Mouse (Mus musculus) forebrain, embryonic 16.5 days (tissue): ENCODE measurements around the gene Fntb. TPM values are rescaled to one million over a fixed set of nuclear protein-coding genes. Genes with fewer than 3 reads are reported as not detected.
"Not testable (repeated sequence)": the region's sequence is repeated elsewhere in the genome, so short reads cannot be mapped to it uniquely, and the experiment has no call there.

Experiments
- ATAC-seq: fragments of 200-750 bp; cut with Nextera tagmentation; 2 replicates; pipeline ENCODE4 v1.8.0; 2017; ENCODE audit warnings: mild to moderate bottlenecking, moderate library complexity
- H3K27ac ChIP-seq: fragments of 300-500 bp; sonication (generic); 2 replicates; pipeline ENCODE4 v1.5.1; 2014; ENCODE audit warnings: low read length, control low read depth
- H3K27me3 ChIP-seq: fragments of 300-500 bp; sonication (generic); replicated peaks from 2 replicates; pipeline ENCODE4 v1.6.1; 2014; ENCODE audit warnings: low read length; ENCODE audit not compliant: control insufficient read depth, insufficient read depth
- H3K36me3 ChIP-seq: fragments of 300-500 bp; sonication (generic); 2 replicates; pipeline ENCODE4 v1.6.1; 2014; ENCODE audit not compliant: control insufficient read depth, insufficient read depth
- H3K4me1 ChIP-seq: fragments of 300-500 bp; sonication (generic); replicated peaks from 2 replicates; pipeline ENCODE4 v1.6.1; 2014; ENCODE audit warnings: low read length; ENCODE audit not compliant: control insufficient read depth, insufficient read depth
- H3K4me2 ChIP-seq: fragments of 300-500 bp; sonication (generic); 2 replicates; pipeline ENCODE4 v1.6.1; 2014; ENCODE audit warnings: mild to moderate bottlenecking, low read length, control low read depth
- H3K4me3 ChIP-seq: fragments of 300-500 bp; sonication (generic); replicated peaks from 2 replicates; pipeline ENCODE4 v1.5.1; 2014; ENCODE audit warnings: mild to moderate bottlenecking, low read length, control low read depth
- H3K9ac ChIP-seq: fragments of 300-500 bp; sonication (generic); replicated peaks from 2 replicates; pipeline ENCODE4 v1.6.1; 2014; ENCODE audit warnings: low read depth, low read length, control low read depth
- H3K9me3 ChIP-seq: fragments of 300-500 bp; sonication (generic); 2 replicates; pipeline ENCODE4 v1.6.1; 2016; ENCODE audit warnings: low read length; ENCODE audit not compliant: control insufficient read depth
- WGBS: fragments of 180-500 bp; shearing (Covaris S2); extraction: QIAGEN DNeasy Blood & Tissue Kit; methylation state at CpG from one replicate; pipeline ENCODE4 v1.1.7; 2014; 5-methylcytosine and 5-hydroxymethylcytosine counted together
- polyA plus RNA-seq: library from polyadenylated mRNA; unstranded; fragments of >200 nt; fragmentation: Nextera tagmentation; extraction: Ambion mirVana; gene quantifications from 2 replicates; pipeline ENCODE4 v1.2.1, GENCODE M21; 2015

The Fntb gene
- polyA plus RNA-seq, 1 experiment from 2014 or later: 38.0 TPM

- 88% methylated on average over 15 of the region's 15 CpGs for WGBS
- Histone ChIP-seq H3K27ac (no peak overlapping the region), H3K9ac (no peak overlapping the region), H3K36me3 (no peaks in the 10 kb centered on the region), H3K4me3 (no peak overlapping the region), H3K4me1 (no peaks in the 10 kb centered on the region), H3K27me3 (no peaks in the 10 kb centered on the region), H3K9me3 (no peaks in the 10 kb centered on the region), H3K4me2 (no peak overlapping the region)
- no peak for ATAC-seq
These were observed 79.1 kb downstream of the Fntb start for GRCm38 (mm10) chr12:76844346-76845061.

DNA sequence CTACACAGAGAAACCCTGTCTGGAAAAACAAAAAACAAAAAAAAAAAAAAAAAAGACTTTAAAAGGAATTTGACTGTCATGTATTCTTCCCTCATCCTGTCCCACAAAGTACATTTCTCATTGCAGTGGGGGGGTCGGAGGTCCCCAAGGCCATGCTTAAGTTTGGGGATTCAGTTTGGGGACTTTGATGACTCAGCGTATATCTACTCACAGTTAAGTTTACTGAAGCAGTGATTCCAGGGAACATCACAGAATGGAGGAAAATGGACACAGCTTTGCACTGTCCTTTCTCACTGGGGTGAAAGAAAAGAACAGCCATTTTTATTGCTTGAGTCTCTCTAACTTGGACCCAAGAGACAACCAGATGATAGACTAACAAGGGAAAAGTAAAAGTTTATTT is 87.0 kb downstream of the Fntb start:
- Histone ChIP-seq H3K27ac (no peak overlapping the region), H3K9me3 (no peaks in the 10 kb centered on the region), H3K27me3 (no peaks in the 10 kb centered on the region), H3K4me1 (no peaks in the 10 kb centered on the region), H3K9ac (no peak overlapping the region), H3K4me2 (no peak overlapping the region), H3K4me3 (no peak overlapping the region), H3K36me3 (no peaks in the 10 kb centered on the region)
- 94% methylated on average over 2 of the region's 2 CpGs for WGBS
- ATAC-seq: no peak

GRCm38 (mm10) chr12:76853378-76854142 is 88.2 kb downstream of the Fntb start:
- no peak overlapping the region for H3K4me2 ChIP-seq
- no peaks in the 10 kb centered on the region for H3K36me3 ChIP-seq
- no peak for ATAC-seq
- H3K9ac ChIP-seq: no peak overlapping the region
- H3K4me3 ChIP-seq: no peak overlapping the region
- no peaks in the 10 kb centered on the region for H3K27me3 ChIP-seq
- H3K9me3 ChIP-seq: no peaks in the 10 kb centered on the region
- H3K4me1 ChIP-seq: no peaks in the 10 kb centered on the region
- H3K27ac ChIP-seq: no peak overlapping the region
- WGBS: 86% methylated on average over 1 of the region's 1 CpGs

GRCm38 (mm10) chr12:76857087-76857486 is 91.7 kb downstream of the Fntb start:
- no peaks in the 10 kb centered on the region for H3K9me3 ChIP-seq
- H3K36me3 ChIP-seq: no peaks in the 10 kb centered on the region
- no peak overlapping the region for H3K27ac ChIP-seq
- H3K4me1 ChIP-seq: no peaks in the 10 kb centered on the region
- H3K27me3 ChIP-seq: no peaks in the 10 kb centered on the region
- H3K9ac ChIP-seq: no peak overlapping the region
- no peak overlapping the region for H3K4me2 ChIP-seq
- WGBS: 81% methylated on average over 10 of the region's 10 CpGs
- ATAC-seq: no peak
- H3K4me3 ChIP-seq: no peak overlapping the region

DNA sequence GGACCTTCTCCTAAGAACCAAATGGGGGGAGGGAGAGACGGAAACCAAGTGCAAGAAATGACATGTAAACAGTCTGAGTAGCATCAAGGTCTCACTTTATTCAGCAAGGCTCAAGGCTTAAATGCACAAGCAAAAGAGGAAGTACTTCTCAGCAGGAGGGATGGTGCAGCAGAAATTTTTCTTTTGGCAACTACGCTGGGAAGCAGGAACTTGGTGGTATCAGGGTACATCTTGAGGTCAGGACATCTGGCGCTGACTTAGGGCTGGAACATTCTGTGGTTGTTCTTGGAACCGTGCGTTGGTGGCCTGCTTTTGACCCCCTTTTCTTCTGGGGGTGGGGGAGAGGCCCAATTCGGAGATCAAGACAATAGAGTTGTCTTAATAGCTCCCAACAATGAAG is 93.4 kb downstream of the Fntb start:
- H3K9me3 ChIP-seq, H3K4me1 ChIP-seq, H3K4me3 ChIP-seq, H3K9ac ChIP-seq, ATAC-seq, H3K27ac ChIP-seq, H3K36me3 ChIP-seq, H3K27me3 ChIP-seq, H3K4me2 ChIP-seq: not testable (repeated sequence)
- 88% methylated on average over 6 of the region's 6 CpGs for WGBS

- Histone ChIP-seq H3K4me3 (no peak overlapping the region), H3K9ac (no peak overlapping the region), H3K27me3 (no peaks in the 10 kb centered on the region), H3K4me2 (no peak overlapping the region), H3K36me3 (0 out of 2 replicates have a peak, but pooled peaks cover 2% of the 10 kb centered on the region), H3K4me1 (no peaks in the 10 kb centered on the region), H3K27ac (no peak overlapping the region), H3K9me3 (no peaks in the 10 kb centered on the region)
- WGBS: 79% methylated on average over 11 of the region's 11 CpGs
- ATAC-seq: no peak
These were observed 98.3 kb downstream of the Fntb start for GRCm38 (mm10) chr12:76863651-76864050.

- Histone ChIP-seq H3K9ac (no peak overlapping the region), H3K4me3 (no peak overlapping the region), H3K36me3 (0 out of 2 replicates have a peak, but pooled peaks cover 2% of the 10 kb centered on the region), H3K27ac (no peak overlapping the region), H3K27me3 (no peaks in the 10 kb centered on the region), H3K4me1 (no peaks in the 10 kb centered on the region), H3K4me2 (no peak overlapping the region), H3K9me3 (no peaks in the 10 kb centered on the region)
- WGBS: 91% methylated on average over 13 of the region's 13 CpGs
- no peak for ATAC-seq
These were observed 99.9 kb downstream of the Fntb start for GRCm38 (mm10) chr12:76865266-76865665.

DNA sequence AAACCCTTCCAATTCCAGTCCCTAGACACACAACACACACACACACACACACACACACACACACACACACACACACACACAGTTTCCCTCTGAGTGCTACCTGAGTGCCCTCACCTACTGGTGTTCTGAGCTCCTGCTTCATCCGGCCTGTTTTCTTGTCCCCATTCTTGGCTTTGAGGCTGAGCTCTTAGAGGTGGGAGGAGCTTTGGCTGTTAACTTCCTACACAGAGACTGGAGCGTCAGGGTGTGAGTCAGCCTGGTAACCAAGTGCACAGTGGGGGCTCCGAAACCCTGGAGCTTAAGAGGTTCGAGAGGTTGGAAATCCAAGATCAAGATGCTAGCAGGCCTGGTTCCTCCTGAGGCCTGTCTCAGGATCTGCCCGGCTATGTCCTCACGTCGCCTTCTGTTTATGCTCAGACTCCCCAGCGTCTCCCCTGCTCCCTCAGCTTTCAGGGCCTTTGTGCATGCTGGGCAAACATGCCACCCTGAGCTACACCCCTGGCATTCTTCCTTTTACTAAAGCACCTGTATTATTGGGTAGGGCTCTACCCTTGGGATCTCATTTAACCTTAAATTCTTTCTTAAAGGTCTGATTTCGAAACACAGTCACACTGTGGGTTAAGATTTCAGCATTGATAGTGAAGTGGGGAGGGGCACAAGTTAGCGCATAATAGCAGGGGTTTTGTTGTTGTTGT is 102.3 kb downstream of the Fntb start:
- H3K4me3 ChIP-seq: no peak overlapping the region
- no peaks in the 10 kb centered on the region for H3K9me3 ChIP-seq
- WGBS: 58% methylated on average over 10 of the region's 10 CpGs
- no peaks in the 10 kb centered on the region for H3K27me3 ChIP-seq
- H3K4me1 ChIP-seq: no peaks in the 10 kb centered on the region
- ATAC-seq: no peak
- H3K4me2 ChIP-seq: no peak overlapping the region
- H3K36me3 ChIP-seq: no peaks in the 10 kb centered on the region
- no peak overlapping the region for H3K27ac ChIP-seq
- H3K9ac ChIP-seq: no peak overlapping the region

DNA sequence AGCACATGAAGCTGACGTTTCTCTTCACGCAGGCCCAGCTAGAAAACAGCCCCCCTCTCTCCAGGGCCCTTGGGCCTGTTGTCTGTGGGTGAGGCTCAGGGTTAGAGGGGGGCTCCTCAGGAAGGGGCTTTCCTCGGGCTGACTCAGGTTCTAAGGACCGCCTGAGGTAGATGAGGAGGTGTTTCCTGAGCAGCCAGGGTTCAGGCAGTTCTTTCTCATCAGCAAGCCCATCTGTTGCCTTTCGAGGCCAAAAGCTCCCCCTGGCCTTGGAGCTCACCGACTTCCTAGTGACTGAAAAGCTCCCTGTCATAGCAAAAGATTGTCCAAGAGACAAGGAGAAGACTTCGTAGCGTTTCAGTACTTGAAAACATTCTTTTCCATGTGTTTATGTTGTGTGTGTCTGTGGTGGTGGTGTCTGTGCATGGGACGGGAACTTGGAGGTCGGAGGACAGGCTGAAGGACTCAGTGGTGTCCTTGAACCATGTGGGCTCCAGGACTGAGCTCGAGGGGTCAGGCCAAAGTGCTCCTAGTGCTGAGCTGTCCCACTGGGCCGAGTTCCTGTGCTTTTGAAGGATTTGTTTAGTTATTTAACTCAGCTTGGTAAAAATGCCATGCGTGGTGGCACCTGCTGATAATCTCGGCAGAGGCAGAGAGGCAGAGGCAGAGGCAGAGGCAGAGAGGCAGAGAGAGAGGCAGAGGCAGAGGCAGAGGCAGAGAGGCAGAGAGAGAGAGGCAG is 103.2 kb downstream of the Fntb start:
- Histone ChIP-seq H3K4me3 (no peak overlapping the region), H3K27me3 (no peaks in the 10 kb centered on the region), H3K27ac (no peak overlapping the region), H3K4me2 (no peak overlapping the region), H3K4me1 (no peaks in the 10 kb centered on the region), H3K36me3 (no peaks in the 10 kb centered on the region), H3K9me3 (no peaks in the 10 kb centered on the region), H3K9ac (no peak overlapping the region)
- 75% methylated on average over 14 of the region's 14 CpGs for WGBS
- ATAC-seq: no peak
